Mouse (Mus musculus): ENCODE measurements at regions not wholly inside any gene's neighbourhood (a gene's known extent, or its start where the extent isn't known, plus 50 kb on each side); places are given as distances from the start of the nearest gene placed in this dataset.

DNA sequence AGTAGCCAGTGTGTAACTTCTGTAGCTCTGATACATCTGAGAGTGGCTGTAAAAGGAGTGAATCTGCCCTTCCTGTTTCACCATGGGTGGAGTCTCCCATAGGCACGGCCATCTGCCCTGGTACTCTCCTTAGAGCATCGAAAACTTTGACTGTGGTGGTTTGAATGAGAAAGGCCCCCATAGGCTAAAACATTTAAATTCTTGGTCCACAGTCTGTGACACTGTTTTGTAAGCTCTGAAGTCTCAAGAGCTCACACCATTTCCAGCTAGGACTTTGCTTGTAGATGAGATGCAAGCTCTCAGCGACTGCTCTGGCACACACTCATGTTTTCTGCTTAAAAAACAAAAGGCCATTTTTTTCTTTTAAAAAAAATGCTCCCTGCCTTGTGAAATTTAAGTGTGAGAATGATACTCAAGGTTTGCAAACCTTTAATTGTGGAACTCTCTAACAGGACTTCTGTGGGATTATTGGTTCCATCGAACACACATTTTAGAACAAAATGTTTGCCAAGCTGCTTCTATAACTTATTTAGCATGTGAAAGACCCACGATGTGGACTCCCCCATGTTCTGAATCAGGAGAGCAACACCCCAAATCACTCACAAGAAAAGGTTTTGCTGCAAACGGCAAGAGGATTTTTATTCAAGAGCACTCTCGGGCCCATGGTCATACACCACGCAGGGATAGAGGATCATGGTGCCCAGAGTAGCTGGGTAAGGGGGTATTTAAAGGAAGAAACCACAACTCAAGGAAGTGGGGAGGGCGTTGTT is 65.7 kb upstream of the Klf12 start:
- DNase-seq: no peak

- DNase-seq: no peak
Measured at GRCm38 (mm10) chr14:100348336-100349164, 64.1 kb upstream of the Klf12 start.

DNA sequence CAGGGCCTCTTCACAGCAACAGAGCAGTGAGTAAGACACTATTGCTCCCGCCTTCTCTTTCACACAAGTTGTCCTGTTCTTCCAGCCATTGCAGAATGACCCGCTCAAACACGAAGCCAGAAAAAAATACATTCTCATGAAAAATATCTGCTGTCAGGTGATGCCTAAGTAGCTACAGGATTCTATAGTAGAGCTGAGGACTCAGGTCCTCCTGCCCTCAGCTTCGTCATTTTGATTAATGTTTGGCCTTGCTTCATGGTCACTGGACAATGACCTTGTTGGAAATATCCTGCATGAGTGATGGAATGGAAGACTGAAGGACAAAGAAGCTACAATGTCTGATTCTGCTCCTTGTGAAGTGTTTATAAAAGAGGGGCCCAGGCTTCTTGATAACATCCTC is 52.4 kb upstream of the Klf12 start:
- no peak for DNase-seq

All from right cerebral cortex, adult 18-20 months (tissue).